Mouse (Mus musculus): ENCODE data around the gene Rfng.

DNA sequence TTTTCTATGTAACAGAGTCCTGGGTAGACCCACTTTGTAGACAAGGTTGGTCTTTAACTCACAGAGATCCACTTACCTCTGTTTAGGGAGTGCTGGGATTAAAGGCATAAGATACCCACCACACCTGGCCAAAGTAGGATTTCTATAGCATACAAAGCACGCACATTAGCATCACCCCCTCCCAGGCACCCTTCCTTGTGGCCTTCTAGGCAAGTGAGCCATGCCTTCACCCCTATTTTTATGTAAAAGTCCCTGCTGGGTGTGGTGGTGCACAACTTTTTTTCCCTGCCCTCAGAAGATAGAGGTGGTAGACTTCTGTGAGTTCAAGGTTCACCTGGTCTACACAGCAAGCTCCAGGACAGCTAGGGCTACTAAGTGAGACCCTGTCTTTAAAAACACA lies 4.1 kb downstream of the Rfng start:
- TF ChIP-seq CTCF (IDR thresholded peaks at IDR 0.05; ENCODE audit: low read depth) (no peak), EP300 (IDR thresholded peaks at IDR 0.05; ENCODE audit: low read depth) (no peak)

Measured in liver, postnatal 0 days (tissue).